Mouse (Mus musculus): ENCODE measurements around the gene Gm11938.

Gene Gm11938

DNA sequence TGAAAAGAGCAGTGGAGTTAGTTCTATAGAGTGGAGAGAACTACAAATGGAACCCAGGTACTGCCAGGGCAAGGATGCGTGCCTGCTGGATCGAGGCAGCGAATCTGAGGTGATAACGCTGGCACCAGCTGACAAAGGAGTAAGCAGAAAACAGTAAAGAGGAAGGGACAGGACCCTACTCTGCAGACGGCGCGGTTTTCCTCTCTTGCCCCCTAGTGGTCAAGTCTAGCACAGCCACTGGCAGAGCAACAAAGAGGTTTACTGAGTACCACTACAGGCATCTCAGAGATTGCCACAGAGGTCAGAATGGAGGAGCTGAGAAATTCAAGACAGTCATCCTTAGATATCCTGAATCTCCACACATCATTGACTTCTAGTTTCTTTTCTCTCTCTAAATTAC is 29.0 kb downstream of the Gm11938 start:
- peak; percentile 42 for DNase-seq (ENCODE audit: low read depth, low spot score)

DNA sequence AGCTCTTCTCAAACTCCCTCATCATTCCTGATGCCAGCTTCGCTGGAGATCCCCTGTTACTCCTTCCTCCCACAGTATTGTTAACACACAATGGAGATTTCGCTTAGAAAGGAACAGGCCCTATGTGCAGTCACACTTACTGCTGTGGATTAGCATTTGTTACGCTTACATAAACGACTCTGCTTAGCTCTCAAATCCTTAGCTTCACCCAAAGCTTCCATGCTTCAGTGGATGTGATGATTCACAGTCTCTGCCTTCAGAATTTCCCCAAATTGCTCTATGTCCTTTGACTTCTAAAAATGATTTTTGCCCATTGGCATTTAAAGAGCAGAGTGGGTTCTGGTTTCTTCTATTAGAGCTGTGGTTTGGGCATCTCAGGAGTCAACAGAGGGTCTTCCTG is 29.9 kb downstream of the Gm11938 start:
- no peak for DNase-seq (ENCODE audit: low read depth, low spot score)

- DNase-seq (ENCODE audit: low read depth, low spot score): no peak
These were observed 36.6 kb downstream of the Gm11938 start, which contains the start of gene Krtap3-1 for GRCm38 (mm10) chr11:99566530-99566929. TSS of gene Krtap3-1 (minus strand) at chr11:99566630.

GRCm38 (mm10) chr11:99562580-99562979 is 40.5 kb downstream of the Gm11938 start:
- DNase-seq (ENCODE audit: low read depth, low spot score): no peak

- DNase-seq (ENCODE audit: low read depth, low spot score): no peak
These were observed 43.7 kb downstream of the Gm11938 start, which contains the start of gene Gm11939 for GRCm38 (mm10) chr11:99559366-99559765. TSS of gene Gm11939 (minus strand) at chr11:99559466.

DNA sequence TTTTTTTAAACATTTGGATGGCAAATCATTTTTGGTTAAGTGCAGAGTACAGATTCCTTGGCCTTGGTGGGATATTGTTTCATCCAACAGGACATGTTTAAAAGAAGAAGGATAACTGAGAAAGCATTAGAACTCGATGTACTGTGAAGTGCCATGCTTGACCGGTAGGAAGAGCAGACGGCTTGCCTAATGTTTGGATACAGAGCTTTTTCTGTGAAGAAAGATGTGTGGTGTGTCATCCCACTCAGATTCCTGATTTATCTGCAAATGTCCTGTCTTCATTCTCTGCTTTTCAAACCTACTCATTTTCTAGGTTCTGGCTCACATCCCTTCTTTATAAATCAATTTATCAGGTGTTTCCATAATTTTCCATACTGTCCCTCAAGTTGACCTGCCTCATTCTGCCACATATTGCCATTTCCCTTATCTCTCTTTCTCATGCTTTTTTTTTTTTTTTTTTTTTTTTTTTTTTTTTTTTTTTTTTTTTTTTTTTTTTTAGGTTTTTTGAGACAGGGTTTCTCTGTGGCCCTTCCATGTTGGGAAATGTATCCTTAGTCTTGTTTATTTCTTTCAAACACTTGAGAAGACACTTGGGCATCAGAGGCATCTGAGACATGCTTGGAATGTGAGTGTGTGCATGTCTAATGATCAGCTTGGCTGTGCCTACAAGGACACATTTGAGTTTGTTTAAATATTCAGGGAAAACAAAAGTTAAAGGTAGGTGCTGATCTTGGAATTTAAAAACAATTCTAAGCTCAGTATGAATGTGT is 44.9 kb downstream of the Gm11938 start:
- no peak for DNase-seq (ENCODE audit: low read depth, low spot score)

DNA sequence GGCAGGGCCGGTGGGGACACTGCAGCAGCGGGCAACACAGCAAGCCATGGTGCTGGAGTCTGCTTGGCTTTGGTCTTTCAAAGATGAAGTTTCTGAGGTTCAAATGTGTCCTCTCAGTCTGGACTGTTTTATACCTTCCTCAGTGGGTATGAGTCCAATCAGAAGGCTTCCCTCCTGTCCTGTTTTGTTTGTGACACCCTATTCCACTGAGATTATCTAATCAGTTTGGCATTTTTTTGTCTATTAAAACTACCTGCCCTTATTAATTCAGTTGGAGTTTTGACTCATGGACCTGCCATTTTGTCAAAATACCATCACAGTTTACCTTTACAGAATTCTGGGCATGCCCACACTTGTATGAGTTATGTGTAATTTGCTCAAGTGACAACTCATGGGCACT is 46.4 kb downstream of the Gm11938 start, which contains the start of gene Krtap3-2:
Gene Krtap3-2 (minus strand): TSS at position 101 of the 400 bp plus-strand sequence.
- DNase-seq (ENCODE audit: low read depth, low spot score): no peak

GRCm38 (mm10) chr11:99556195-99556594 is 46.9 kb downstream of the Gm11938 start:
- no peak for DNase-seq (ENCODE audit: low read depth, low spot score)
